Mouse (Mus musculus) erythroblast, embryonic 14.5 days (primary cell): Measurements from ENCODE around the gene Fam199x.

Experiments used
- GATA1 ChIP-seq: IDR thresholded peaks from 2 replicates; pipeline ENCODE4 v1.6.1; 2012; ENCODE audit warnings: low read length, inconsistent platforms, mixed read lengths
- TAL1 ChIP-seq: IDR thresholded peaks from 3 replicates; pipeline ENCODE4 v1.6.1; 2012; ENCODE audit warnings: low read length, inconsistent platforms, mixed read lengths

DNA sequence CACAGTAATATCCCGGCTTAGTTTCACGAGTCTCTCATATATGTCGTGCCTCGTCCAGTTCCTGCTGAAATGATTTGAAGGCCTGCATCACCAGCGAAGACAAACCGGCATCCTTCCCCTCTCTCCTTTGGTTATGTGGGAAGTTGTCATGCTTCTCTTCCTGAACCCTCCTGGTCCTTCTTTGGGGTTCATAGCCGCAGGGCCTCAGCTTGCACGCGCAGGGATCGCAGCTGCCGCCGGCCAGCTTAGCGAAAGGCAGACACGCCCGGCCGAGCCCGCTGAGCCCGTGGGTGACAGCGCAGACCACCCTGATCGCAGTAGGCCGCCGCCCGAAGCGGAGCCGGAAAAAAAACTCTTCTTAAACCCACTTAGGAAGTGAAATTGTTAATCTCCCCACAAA lies 55.1 kb downstream of the Fam199x start:
- no peak for TF ChIP-seq GATA1
- TF ChIP-seq TAL1: no peak
